Mouse (Mus musculus) bone marrow, adult 2 months (tissue): ENCODE data around the gene Lrp2. TPM values are rescaled to one million over a fixed set of nuclear protein-coding genes. Genes with fewer than 3 reads are reported as not detected.

ENCODE experiments used
- H3K27ac ChIP-seq: fragments of 200-500 bp; 2 replicates; pipeline ENCODE4 v1.5.1; 2012; ENCODE audit warnings: low read depth, mild to moderate bottlenecking, control low read depth, inconsistent platforms, low read length; ENCODE audit not compliant: control insufficient read depth, poor library complexity, insufficient read depth
- H3K4me1 ChIP-seq: fragments of 200-500 bp; 2 replicates; pipeline ENCODE4 v1.6.1; 2011; ENCODE audit warnings: low read length; ENCODE audit not compliant: control insufficient read depth, insufficient read depth
- H3K4me3 ChIP-seq: fragments of 200-500 bp; replicated peaks from 2 replicates; pipeline ENCODE3; 2011; ENCODE audit warnings: mild to moderate bottlenecking, low read depth, low read length, control low read depth; ENCODE audit not compliant: control insufficient read depth
- CTCF ChIP-seq: fragments of 200-500 bp; IDR thresholded peaks from 2 replicates; pipeline ENCODE4 v1.5.1; 2011; ENCODE audit warnings: low read length, control low read depth; ENCODE audit not compliant: control insufficient read depth, insufficient read depth
- POLR2A ChIP-seq: fragments of 200-500 bp; IDR thresholded peaks from 2 replicates; pipeline ENCODE4 v1.6.1; 2011; ENCODE audit warnings: low read depth, mild to moderate bottlenecking, control low read depth, low read length, borderline replicate concordance; ENCODE audit not compliant: control insufficient read depth
- WGBS: fragments of 180-500 bp; shearing (Covaris S2); methylation state at CpG from one replicate; pipeline ENCODE4 v1.1.7; 2018; 5-methylcytosine and 5-hydroxymethylcytosine counted together
- polyA plus RNA-seq: library from polyadenylated mRNA; stranded (reverse); fragments of >200 nt; gene quantifications from 2 replicates; pipeline ENCODE4 v1.2.4, GENCODE M21; 2011; ENCODE audit warnings: low replicate concordance; ENCODE audit not compliant: missing spikeins, insufficient read depth, insufficient read length

The Lrp2 gene
- polyA plus RNA-seq, 1 experiment = 0.35 TPM

DNA sequence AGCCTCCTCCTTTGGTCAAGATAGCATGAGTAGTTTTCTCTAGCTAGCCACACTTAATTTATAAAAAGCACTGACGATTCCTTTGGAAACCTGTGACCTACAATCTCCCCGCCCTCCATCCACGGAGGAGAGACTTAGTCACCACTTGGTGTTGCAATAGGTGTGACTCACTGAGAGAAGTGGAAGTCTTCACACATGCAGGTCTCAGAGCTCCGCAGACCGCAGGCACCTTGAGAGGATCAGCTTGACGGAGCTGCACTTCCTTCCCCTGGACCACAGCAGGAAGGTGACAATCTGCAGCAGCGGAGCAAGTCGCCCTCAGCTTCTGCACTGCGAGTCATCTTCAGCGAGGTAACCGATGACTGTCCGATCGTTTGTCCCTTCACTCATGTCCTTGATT, 205.6 kb downstream of the Lrp2 start, which contains the start of gene Dhrs9:
Dhrs9 (plus strand) TSS at position 165 of the 400 bp plus-strand sequence.
- TF ChIP-seq CTCF (no peak), POLR2A (peak; percentile 29; the same call in 1 of the 2 replicates)
- WGBS = 3% methylated on average over 13 of the region's 13 CpGs
- H3K4me3 ChIP-seq = peak within 1 kb of the TSS; percentile 39
- H3K4me1 ChIP-seq = peaks cover 2% of the 10 kb centered on the region; the same call in 1 of the 2 replicates
- peak within 1 kb of the TSS; percentile 62; the same call in 1 of the 2 replicates for H3K27ac ChIP-seq

DNA sequence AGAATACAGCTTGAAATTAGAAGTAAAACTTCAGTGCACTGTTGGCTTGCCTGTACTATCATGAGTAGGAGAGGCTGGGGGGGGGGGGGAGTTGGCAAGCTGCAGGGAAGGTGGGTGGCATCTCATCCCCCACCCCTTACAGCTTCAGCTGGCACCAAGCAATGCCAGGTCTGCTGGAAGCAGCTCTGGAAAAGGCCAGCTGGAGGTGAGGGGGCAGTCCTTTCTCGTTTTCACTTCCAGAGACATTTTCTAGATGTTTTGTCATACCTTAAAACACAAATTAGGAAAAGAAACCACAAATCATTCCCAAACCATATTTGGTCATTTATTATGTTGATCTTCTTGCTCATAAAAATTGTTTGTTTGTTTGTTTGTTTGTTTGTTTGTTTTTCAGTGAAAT, 206.1 kb downstream of the Lrp2 start:
- 4% methylated on average over 1 of the region's 1 CpGs for WGBS
- Histone ChIP-seq H3K27ac (no peak overlapping the region), H3K4me1 (peaks cover 2% of the 10 kb centered on the region; the same call in 1 of the 2 replicates), H3K4me3 (no peak overlapping the region)
- TF ChIP-seq CTCF = no peak
- no peak for TF ChIP-seq POLR2A

DNA sequence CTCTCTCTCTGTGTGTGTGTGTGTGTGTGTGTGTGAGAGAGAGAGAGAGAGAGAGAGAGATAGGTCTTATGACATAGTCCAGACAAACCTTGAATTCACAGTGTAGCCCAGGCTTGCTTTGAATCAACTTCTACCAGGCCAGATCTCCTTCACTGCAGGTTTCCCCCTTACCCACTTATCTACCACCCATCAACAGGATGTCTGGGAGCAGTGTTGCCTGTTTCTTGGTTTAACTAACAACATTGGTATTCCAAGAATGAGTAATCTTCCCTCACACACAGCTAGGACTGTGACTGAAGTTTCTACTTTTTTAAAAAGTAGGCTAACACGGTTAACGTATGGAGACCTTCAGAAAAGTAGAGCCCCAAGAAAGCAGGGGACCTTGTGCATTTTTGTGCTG, 209.1 kb downstream of the Lrp2 start:
- no peak overlapping the region for H3K27ac ChIP-seq
- no peak for TF ChIP-seq POLR2A
- no peak for TF ChIP-seq CTCF
- no peaks in the 10 kb centered on the region for H3K4me1 ChIP-seq
- H3K4me3 ChIP-seq = no peak overlapping the region
- WGBS = 82% methylated on average over 2 of the region's 2 CpGs

Other genes with a start within 250 kb of the Lrp2 start
- 3.9 TPM in 1 of 2 replicates, not detected in the other for gene Abcb11, start 243.4 kb downstream of the Lrp2 start, polyA plus RNA-seq
- 1.7 and 3.1 TPM in 2 replicates for gene Dhrs9, start 205.6 kb downstream of the Lrp2 start, polyA plus RNA-seq
- gene Bbs5, start 61.1 kb upstream of the Lrp2 start, polyA plus RNA-seq = 5.6 TPM in 1 of 2 replicates, not detected in the other
- gene Klhl41, start 84.1 kb upstream of the Lrp2 start, polyA plus RNA-seq = 0.60 TPM in 1 of 2 replicates, not detected in the other
- 2.0 and 5.9 TPM in 2 replicates for gene Fastkd1, start 127.5 kb upstream of the Lrp2 start, polyA plus RNA-seq
- gene Ppig, start 136.5 kb upstream of the Lrp2 start, polyA plus RNA-seq = 43.1 and 83.4 TPM in 2 replicates
- 1.1 and 1.9 TPM in 2 replicates for gene Ccdc173, start 203.5 kb upstream of the Lrp2 start, polyA plus RNA-seq
- 6.6 and 13.8 TPM in 2 replicates for gene Phospho2, start 203.6 kb upstream of the Lrp2 start, polyA plus RNA-seq
- gene Klhl23, start 235.9 kb upstream of the Lrp2 start, polyA plus RNA-seq = 4.9 and 6.2 TPM in 2 replicates